Mouse (Mus musculus) myocyte (in vitro differentiated cells): ENCODE measurements around the gene Trip4. TPM values are rescaled to one million over a fixed set of nuclear protein-coding genes. Genes with fewer than 3 reads are reported as not detected.
"Not testable (repeated sequence)": the region's sequence is repeated elsewhere in the genome, so short reads cannot be mapped to it uniquely, and the experiment has no call there.

Source experiments
- H3K27me3 ChIP-seq: one replicate; pipeline ENCODE4 v1.6.1; 2011; ENCODE audit not compliant: control insufficient read depth, insufficient read depth, insufficient read length
- H3K36me3 ChIP-seq: one replicate; pipeline ENCODE4 v1.6.1; 2011; ENCODE audit not compliant: control insufficient read depth, insufficient read depth
- H3K4me2 ChIP-seq: one replicate; pipeline ENCODE4 v1.6.1; 2011; ENCODE audit warnings: low read depth, control low read depth
- H3K4me3 ChIP-seq: one replicate; pipeline ENCODE4 v1.5.1; 2011; ENCODE audit warnings: mild to moderate bottlenecking, control low read depth, moderate library complexity
- H3K79me2 ChIP-seq: one replicate; pipeline ENCODE4 v1.6.1; 2011; ENCODE audit not compliant: control insufficient read depth, insufficient read depth
- H3ac ChIP-seq: one replicate; pipeline ENCODE4 v1.6.1; 2011; ENCODE audit not compliant: control insufficient read depth, insufficient read length
- CEBPB ChIP-seq: IDR thresholded peaks from 2 replicates; pipeline ENCODE4 v1.6.1; 2011; ENCODE audit warnings: mild to moderate bottlenecking, moderate library complexity; ENCODE audit not compliant: poor library complexity, insufficient read depth, severe bottlenecking
- E2F4 ChIP-seq: IDR thresholded peaks from one replicate; pipeline ENCODE4 v1.6.1; 2011; ENCODE audit warnings: mild to moderate bottlenecking, control low read depth, moderate library complexity; ENCODE audit not compliant: insufficient read depth
- MAX ChIP-seq: IDR thresholded peaks from one replicate; pipeline ENCODE4 v1.6.1; 2011; ENCODE audit warnings: low read depth, mild to moderate bottlenecking, control low read depth
- MYOD1 ChIP-seq, 3 experiments: IDR thresholded peaks; one replicate each; pipeline ENCODE4 v1.6.1; 2011; ENCODE audit warnings: control low read depth in 2 of 3, low read depth in 2 of 3, mild to moderate bottlenecking in 2 of 3, moderate library complexity in 1 of 3; ENCODE audit not compliant: insufficient read length in 2 of 3, control insufficient read depth in 1 of 3
- MYOG ChIP-seq, 3 experiments: IDR thresholded peaks; one replicate each; pipeline ENCODE4 v1.6.1; 2011; ENCODE audit warnings: control low read depth in 2 of 3, low read depth in 2 of 3, mild to moderate bottlenecking in 2 of 3; ENCODE audit not compliant: insufficient read length in 2 of 3, control insufficient read depth in 1 of 3, insufficient read depth in 1 of 3
- POLR2A ChIP-seq: IDR thresholded peaks from one replicate; pipeline ENCODE4 v1.6.1; 2011; ENCODE audit warnings: low read depth, mild to moderate bottlenecking, control low read depth, moderate library complexity; ENCODE audit not compliant: insufficient read length
- POLR2AphosphoS2 ChIP-seq: IDR thresholded peaks from one replicate; pipeline ENCODE4 v1.6.1; 2011; ENCODE audit warnings: low read depth, control low read depth; ENCODE audit not compliant: insufficient read length
- REST ChIP-seq: IDR thresholded peaks from one replicate; pipeline ENCODE4 v1.6.1; 2011; ENCODE audit warnings: mild to moderate bottlenecking, control low read depth, moderate library complexity; ENCODE audit not compliant: insufficient read depth, insufficient read length
- SRF ChIP-seq: IDR thresholded peaks from one replicate; pipeline ENCODE4 v1.6.1; 2011; ENCODE audit warnings: low read depth; ENCODE audit not compliant: control insufficient read depth, insufficient read length
- TCF12 ChIP-seq: IDR thresholded peaks from one replicate; pipeline ENCODE4 v1.6.1; 2011; ENCODE audit warnings: mild to moderate bottlenecking, control low read depth; ENCODE audit not compliant: poor library complexity, insufficient read depth, severe bottlenecking
- TCF3 ChIP-seq: IDR thresholded peaks from one replicate; pipeline ENCODE4 v1.6.1; 2011; ENCODE audit warnings: low read depth, control low read depth; ENCODE audit not compliant: insufficient read length
- USF1 ChIP-seq: IDR thresholded peaks from one replicate; pipeline ENCODE4 v1.6.1; 2011; ENCODE audit warnings: low read depth, mild to moderate bottlenecking, control low read depth, moderate library complexity
- polyA plus RNA-seq: library from polyadenylated mRNA; unstranded; fragments of >200 nt; fragmentation: generic; extraction: Trizol; gene quantifications from one replicate; pipeline ENCODE4 v1.2.1, GENCODE M21; 2012; ENCODE audit warnings: missing spikeins

Trip4 gene
- polyA plus RNA-seq, 1 experiment = 9.0 TPM

GRCm38 (mm10) chr9:65788556-65788955 lies 120.0 kb downstream of the Trip4 start:
- Histone ChIP-seq H3ac (no peak overlapping the region), H3K36me3 (no peaks in the 10 kb centered on the region), H3K79me2 (peaks cover 60% of the 10 kb centered on the region), H3K27me3 (no peaks in the 10 kb centered on the region), H3K4me2 (no peak overlapping the region), H3K4me3 (no peak overlapping the region)
- no peak for TF ChIP-seq MYOD1 (IDR thresholded peaks at IDR 0.05; ENCODE audit: control insufficient read depth in 1 of 3, insufficient read length in 2 of 3, low read depth in 2 of 3)
- TF ChIP-seq TCF3 = no peak
- no peak for TF ChIP-seq E2F4
- no peak for TF ChIP-seq REST
- TF ChIP-seq POLR2AphosphoS2 = no peak
- no peak for TF ChIP-seq POLR2A
- no peak for TF ChIP-seq SRF
- no peak for TF ChIP-seq MAX
- no peak for TF ChIP-seq USF1
- no peak for TF ChIP-seq TCF12

GRCm38 (mm10) chr9:65787829-65788344 lies 120.7 kb downstream of the Trip4 start:
- TF ChIP-seq MYOG (IDR thresholded peaks at IDR 0.05; ENCODE audit: control insufficient read depth in 1 of 3, insufficient read depth in 1 of 3, insufficient read length in 2 of 3, low read depth in 2 of 3) (no peak), MAX (no peak)
- H3K79me2 ChIP-seq = peaks cover 62% of the 10 kb centered on the region
- no peak overlapping the region for H3K4me3 ChIP-seq
- H3K27me3 ChIP-seq = no peaks in the 10 kb centered on the region
- H3K36me3 ChIP-seq = no peaks in the 10 kb centered on the region
- no peak overlapping the region for H3ac ChIP-seq
- H3K4me2 ChIP-seq = no peak overlapping the region

DNA sequence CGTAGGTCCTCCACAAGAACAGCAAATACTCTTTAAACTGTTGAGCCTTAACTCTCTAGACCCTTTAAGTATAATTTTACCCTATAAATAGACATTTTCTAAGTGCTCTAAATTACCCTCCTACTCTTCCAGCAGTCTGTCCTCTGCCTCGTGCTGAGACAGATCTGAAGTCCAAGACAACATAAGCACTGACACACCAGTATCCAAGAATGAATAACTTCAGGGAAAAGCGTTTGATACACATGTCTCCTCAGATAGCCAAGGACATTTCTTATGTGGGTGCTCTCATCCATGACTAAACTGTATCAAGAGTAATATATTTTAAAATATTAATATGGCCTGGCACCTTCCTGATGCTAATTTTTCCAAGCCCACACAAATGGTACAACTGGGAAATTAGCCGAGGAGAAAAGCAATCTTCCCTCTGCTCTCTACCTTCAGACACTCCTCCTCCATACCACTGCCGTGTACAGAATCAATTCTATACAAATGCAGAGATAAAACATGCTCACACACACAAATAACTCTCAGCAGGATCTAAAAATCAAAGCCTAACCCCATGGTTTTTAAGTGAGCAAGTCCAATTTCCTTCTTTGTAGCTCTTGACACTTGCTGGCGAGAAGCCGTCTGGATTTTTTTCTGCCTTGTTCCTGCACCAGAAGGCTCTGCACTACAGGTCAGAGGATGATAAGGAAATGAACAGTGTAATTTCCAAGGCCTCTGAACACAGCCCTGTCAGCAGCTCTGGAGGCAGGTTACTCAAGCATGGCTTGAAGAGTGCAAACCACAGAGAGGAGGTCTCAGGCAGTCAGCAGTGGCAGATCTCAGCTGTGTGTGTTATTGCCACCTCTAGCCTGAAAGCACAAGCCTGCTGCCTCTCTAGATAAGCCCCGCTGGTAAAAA lies 121.5 kb downstream of the Trip4 start:
- no peak overlapping the region for H3K4me2 ChIP-seq
- TF ChIP-seq USF1 (no peak), POLR2A (no peak), POLR2AphosphoS2 (no peak), E2F4 (no peak), TCF12 (no peak), MAX (no peak), TCF3 (no peak), SRF (no peak), CEBPB (no peak)

DNA sequence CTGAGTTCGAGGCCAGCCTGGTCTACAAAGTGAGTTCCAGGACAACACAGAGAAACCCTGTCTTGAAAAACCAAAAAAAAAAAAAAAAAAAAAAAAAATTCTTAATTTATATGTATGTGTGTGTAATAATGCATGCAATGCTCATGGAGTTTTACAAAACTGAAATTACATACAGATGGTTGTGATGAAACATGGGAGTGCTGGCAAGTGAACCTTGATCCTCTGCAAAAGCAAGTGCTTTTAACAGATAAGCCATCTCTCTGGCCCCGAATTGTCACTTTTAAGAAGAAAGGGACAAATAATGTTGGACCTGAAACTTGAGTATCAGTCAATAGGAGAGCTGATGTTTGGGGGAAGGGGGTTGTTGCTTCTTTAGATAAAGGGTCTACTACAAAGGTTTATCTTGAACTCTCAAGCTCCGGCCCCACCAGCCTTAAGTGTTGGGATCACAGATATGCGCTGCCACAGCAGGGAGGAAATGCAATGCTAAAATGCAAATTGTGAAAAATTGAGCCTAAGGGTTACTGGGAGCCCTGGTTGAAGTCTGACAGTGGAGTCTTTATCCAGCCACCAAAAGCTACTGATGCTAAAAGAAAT lies 122.7 kb downstream of the Trip4 start:
- TF ChIP-seq POLR2AphosphoS2 (no peak), MYOD1 (IDR thresholded peaks at IDR 0.05; ENCODE audit: control insufficient read depth in 1 of 3, insufficient read length in 2 of 3, low read depth in 2 of 3) (no peak), SRF (no peak), E2F4 (no peak), TCF12 (no peak), MAX (no peak), MYOG (IDR thresholded peaks at IDR 0.05; ENCODE audit: control insufficient read depth in 1 of 3, insufficient read depth in 1 of 3, insufficient read length in 2 of 3, low read depth in 2 of 3) (no peak), POLR2A (no peak), USF1 (no peak), CEBPB (no peak), REST (no peak), TCF3 (no peak)
- Histone ChIP-seq H3K4me3 (no peak overlapping the region), H3ac (no peak overlapping the region), H3K36me3 (no peaks in the 10 kb centered on the region), H3K27me3 (no peaks in the 10 kb centered on the region), H3K4me2 (no peak overlapping the region), H3K79me2 (peaks cover 45% of the 10 kb centered on the region)

More for the DNA sequence above, 121.5 kb downstream of the Trip4 start:
- H3K4me3 ChIP-seq = no peak overlapping the region
- H3K27me3 ChIP-seq = no peaks in the 10 kb centered on the region
- H3ac ChIP-seq = no peak overlapping the region
- peaks cover 54% of the 10 kb centered on the region for H3K79me2 ChIP-seq
- H3K36me3 ChIP-seq = no peaks in the 10 kb centered on the region

DNA sequence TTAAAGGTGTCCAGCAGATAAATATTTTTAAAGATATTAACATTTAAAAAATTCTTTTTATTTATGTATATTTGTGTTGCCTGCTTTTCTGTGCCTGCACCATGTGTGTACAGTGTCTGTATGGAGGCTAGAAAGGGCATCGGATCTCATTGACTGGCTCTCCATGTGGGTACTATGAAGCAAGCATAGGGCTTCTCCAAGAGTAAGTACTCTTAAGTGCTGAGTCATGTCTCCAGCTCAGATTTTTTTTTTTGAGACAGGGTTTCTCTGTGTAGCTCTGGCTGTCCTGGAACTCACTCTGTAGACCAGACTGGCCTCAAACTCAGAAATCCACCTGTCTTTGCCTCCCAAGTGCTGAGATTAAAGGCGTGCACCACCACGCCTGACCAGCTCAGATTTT lies 129.0 kb downstream of the Trip4 start:
- H3K27me3 ChIP-seq, H3K4me2 ChIP-seq, H3K4me3 ChIP-seq, H3K36me3 ChIP-seq, H3ac ChIP-seq: not testable (repeated sequence)
- peaks cover 35% of the 10 kb centered on the region for H3K79me2 ChIP-seq

Other genes with a start within 250 kb of the Trip4 start
- gene Oaz2, start 240.8 kb downstream of the Trip4 start, polyA plus RNA-seq = 140 TPM
- gene Zfp609, start 81.2 kb downstream of the Trip4 start, polyA plus RNA-seq = 11.1 TPM
- gene Pclaf, start 18.6 kb downstream of the Trip4 start, polyA plus RNA-seq = 29.0 TPM
- 6.8 TPM for gene Csnk1g1, start 130 bp upstream of the Trip4 start, polyA plus RNA-seq
- 651 TPM for gene Ppib, start 151.4 kb upstream of the Trip4 start, polyA plus RNA-seq
- 1.8 TPM for gene Snx22, start 160.9 kb upstream of the Trip4 start, polyA plus RNA-seq
- gene Snx1, start 217.8 kb upstream of the Trip4 start, polyA plus RNA-seq = 82.9 TPM
- gene Ciao2a, start 217.8 kb upstream of the Trip4 start, polyA plus RNA-seq = 42.4 TPM
- gene Dapk2, start 249.4 kb upstream of the Trip4 start, polyA plus RNA-seq = 51.3 TPM